Mouse (Mus musculus): Measurements from ENCODE around the gene Trim80. TPM values are rescaled to one million over a fixed set of nuclear protein-coding genes. Genes with fewer than 3 reads are reported as not detected.
"Not testable (repeated sequence)": the region's sequence is repeated elsewhere in the genome, so short reads cannot be mapped to it uniquely, and the experiment has no call there.

The Trim80 gene
- polyA plus RNA-seq, 1 experiment: 4.7 TPM

DNA sequence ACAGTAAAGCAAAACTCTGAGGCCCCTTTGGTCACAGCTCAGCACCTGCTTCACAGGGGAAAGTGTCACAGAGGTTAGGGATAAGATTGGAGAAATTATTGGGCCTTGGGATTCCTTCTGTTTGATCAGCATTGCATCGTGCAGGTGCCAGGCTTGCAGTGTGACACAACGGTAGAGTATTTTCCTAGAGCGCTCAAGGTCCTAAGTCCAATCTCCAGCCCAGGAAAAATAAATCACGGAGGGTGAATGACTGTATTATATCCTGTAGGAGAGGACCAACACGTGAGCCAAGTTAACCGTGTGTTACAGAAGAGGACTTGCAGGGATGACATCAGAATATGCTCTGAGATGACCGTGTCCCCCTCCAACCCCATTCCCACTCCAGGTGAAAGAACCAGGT, 9.8 kb downstream of the Trim80 start:
- Histone ChIP-seq H3K4me1 (ENCODE audit: control insufficient read depth, insufficient read depth, insufficient read length, low read length) (peaks cover 61% of the 10 kb centered on the region), H3K36me3 (ENCODE audit: control insufficient read depth, insufficient read depth, low read length) (no peaks in the 10 kb centered on the region), H3K4me3 (ENCODE audit: low read depth, low read length) (peak overlapping the region; percentile 19), H3K27me3 (ENCODE audit: control insufficient read depth, insufficient read depth, low read length) (no peaks in the 10 kb centered on the region), H3K27ac (ENCODE audit: insufficient read depth, low read depth, low read length) (peak overlapping the region; percentile 96)
- WGBS: 29% methylated on average over 7 of the region's 7 CpGs
- TF ChIP-seq CTCF (IDR thresholded peaks at IDR 0.05; ENCODE audit: extremely low read depth, insufficient read length, insufficient replicate concordance, low read depth, low read length) (no peak), POLR2A (IDR thresholded peaks at IDR 0.05; ENCODE audit: low read depth, low read length) (no peak)

DNA sequence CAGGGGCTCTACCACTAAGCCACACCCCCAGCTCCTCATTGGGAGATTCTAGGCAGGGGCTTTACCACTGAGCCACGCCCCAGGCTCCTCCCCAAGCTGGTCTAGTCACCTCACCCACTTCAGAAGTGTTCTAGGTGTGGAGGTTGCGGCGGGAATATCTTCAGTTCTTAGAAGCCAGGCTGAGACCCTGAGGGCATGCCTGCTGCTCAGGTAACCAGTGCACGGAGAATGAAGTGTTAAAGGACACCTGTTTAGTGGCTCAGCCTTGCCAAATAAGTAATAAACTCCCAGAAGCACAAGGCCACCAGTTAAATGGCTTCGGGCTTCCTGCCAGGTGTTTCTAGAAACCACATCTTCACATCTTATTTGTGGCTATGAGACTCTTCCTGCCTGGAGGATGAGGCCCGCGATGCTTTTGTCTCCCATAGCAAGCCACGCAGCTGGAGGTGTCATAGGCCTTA, 11.5 kb downstream of the Trim80 start:
- Histone ChIP-seq H3K4me3 (ENCODE audit: low read depth, low read length) (no peak overlapping the region), H3K4me1 (ENCODE audit: control insufficient read depth, insufficient read depth, insufficient read length, low read length) (peaks cover 62% of the 10 kb centered on the region), H3K36me3 (ENCODE audit: control insufficient read depth, insufficient read depth, low read length) (no peaks in the 10 kb centered on the region), H3K27me3 (ENCODE audit: control insufficient read depth, insufficient read depth, low read length) (no peaks in the 10 kb centered on the region), H3K27ac (ENCODE audit: insufficient read depth, low read depth, low read length) (peak overlapping the region; percentile 51)
- WGBS: 25% methylated on average over 8 of the region's 8 CpGs
- TF ChIP-seq POLR2A (IDR thresholded peaks at IDR 0.05; ENCODE audit: low read depth, low read length) (no peak), CTCF (IDR thresholded peaks at IDR 0.05; ENCODE audit: extremely low read depth, insufficient read length, insufficient replicate concordance, low read depth, low read length) (no peak)

DNA sequence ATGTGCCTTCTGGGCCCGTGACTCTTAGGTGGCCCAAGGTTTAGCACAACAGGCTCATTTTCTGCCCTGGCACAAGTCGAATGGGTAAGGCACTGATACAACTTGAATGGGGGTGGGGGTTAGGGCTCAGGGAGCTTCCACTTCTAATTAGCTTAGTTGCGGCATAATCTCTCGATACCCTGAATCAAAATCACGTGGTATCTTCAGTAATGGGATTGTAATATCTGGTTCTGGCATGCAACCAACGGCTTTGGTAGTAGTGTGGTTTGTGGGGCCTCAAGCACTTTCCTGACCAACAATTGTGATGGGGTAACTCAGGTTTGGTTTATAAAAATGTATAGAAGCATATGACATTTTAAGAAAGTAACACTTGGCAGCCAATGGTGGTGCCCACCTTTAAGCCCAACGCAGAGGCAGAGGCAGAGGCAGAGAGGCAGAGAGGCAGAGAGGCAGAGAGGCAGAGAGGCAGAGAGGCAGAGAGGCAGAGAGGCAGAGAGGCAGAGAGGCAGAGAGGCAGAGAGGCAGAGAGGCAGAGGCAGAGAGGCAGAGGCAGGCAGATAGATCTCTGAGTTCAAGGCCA, 12.0 kb downstream of the Trim80 start:
- peak overlapping the region; percentile 51 for H3K27ac ChIP-seq (ENCODE audit: insufficient read depth, low read depth, low read length)
- H3K4me1 ChIP-seq (ENCODE audit: control insufficient read depth, insufficient read depth, insufficient read length, low read length): peaks cover 65% of the 10 kb centered on the region
- no peaks in the 10 kb centered on the region for H3K27me3 ChIP-seq (ENCODE audit: control insufficient read depth, insufficient read depth, low read length)
- H3K4me3 ChIP-seq (ENCODE audit: low read depth, low read length): no peak overlapping the region
- H3K36me3 ChIP-seq (ENCODE audit: control insufficient read depth, insufficient read depth, low read length): no peaks in the 10 kb centered on the region
- TF ChIP-seq POLR2A (IDR thresholded peaks at IDR 0.05; ENCODE audit: low read depth, low read length) (no peak), CTCF (IDR thresholded peaks at IDR 0.05; ENCODE audit: extremely low read depth, insufficient read length, insufficient replicate concordance, low read depth, low read length) (no peak)
- 32% methylated on average over 7 of the region's 7 CpGs for WGBS

DNA sequence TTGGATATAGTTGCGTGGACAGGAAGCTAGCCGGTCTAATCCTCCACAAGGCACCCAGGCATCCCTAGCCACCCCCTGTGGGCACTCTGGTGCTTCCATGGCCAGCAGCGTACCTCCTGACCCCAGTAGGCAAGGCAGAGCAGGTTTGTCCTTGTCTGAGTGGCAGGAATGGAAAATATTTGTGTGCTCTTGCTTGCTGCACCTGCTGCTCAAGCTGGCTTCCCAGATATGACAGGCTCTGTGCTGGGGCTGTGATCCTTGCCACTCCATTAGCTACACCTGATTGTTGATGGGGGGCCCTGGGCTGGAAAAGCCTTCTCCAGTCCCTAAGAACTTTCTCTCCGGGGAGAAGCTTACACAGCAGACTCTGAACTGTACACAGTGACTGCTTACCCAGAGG, 13.0 kb downstream of the Trim80 start:
- peaks cover 64% of the 10 kb centered on the region for H3K4me1 ChIP-seq (ENCODE audit: control insufficient read depth, insufficient read depth, insufficient read length, low read length)
- no peaks in the 10 kb centered on the region for H3K27me3 ChIP-seq (ENCODE audit: control insufficient read depth, insufficient read depth, low read length)
- 59% methylated on average over 4 of the region's 4 CpGs for WGBS
- TF ChIP-seq POLR2A (IDR thresholded peaks at IDR 0.05; ENCODE audit: low read depth, low read length): no peak
- TF ChIP-seq CTCF (IDR thresholded peaks at IDR 0.05; ENCODE audit: extremely low read depth, insufficient read length, insufficient replicate concordance, low read depth, low read length): no peak
- H3K27ac ChIP-seq (ENCODE audit: insufficient read depth, low read depth, low read length): no peak overlapping the region
- no peak overlapping the region for H3K4me3 ChIP-seq (ENCODE audit: low read depth, low read length)
- no peaks in the 10 kb centered on the region for H3K36me3 ChIP-seq (ENCODE audit: control insufficient read depth, insufficient read depth, low read length)

DNA sequence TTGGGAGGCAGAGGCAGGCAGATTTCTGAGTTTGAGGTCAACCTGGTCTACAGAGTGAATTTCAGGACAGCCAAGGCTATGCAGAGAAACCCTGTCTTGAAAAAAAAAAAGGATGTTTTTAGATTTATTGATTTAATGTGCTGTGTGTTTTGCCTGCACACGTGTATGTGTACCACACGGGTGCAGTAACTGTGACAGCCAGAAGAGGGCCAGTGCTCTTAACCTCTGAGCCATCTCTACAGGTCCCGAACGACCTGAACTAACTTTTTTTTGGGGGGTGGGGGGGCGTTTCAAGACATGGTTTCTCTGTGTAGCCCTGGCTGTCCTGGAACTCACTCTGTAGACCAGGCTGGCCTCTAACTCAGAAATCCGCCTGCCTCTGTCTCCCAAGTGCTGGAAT, 14.5 kb downstream of the Trim80 start:
- H3K27me3 ChIP-seq (ENCODE audit: control insufficient read depth, insufficient read depth, low read length); H3K36me3 ChIP-seq (ENCODE audit: control insufficient read depth, insufficient read depth, low read length); H3K27ac ChIP-seq (ENCODE audit: insufficient read depth, low read depth, low read length); H3K4me3 ChIP-seq (ENCODE audit: low read depth, low read length): not testable (repeated sequence)
- peaks cover 55% of the 10 kb centered on the region for H3K4me1 ChIP-seq (ENCODE audit: control insufficient read depth, insufficient read depth, insufficient read length, low read length)
- 91% methylated on average over 6 of the region's 6 CpGs for WGBS

DNA sequence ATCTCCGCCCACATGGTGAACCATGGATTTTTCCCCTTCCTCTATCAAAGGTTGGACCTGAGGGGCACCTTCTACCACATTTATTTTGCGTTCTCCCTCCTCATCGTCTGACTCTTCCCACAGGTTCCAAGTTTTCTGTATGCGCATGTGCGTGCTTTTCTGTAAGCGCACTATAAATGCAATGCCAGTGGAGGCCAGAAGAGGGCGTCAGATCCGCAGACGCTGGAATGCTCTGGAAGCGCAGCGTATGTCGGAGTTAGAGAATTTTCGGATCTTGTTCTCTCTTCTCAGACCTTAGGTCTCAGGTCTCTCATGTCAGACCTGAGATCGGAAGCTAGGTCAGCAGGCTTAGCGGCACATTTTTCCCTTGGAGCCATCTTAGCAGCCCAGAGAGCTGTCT, 15.3 kb downstream of the Trim80 start:
- peak overlapping the region; percentile 83 for H3K27ac ChIP-seq (ENCODE audit: insufficient read depth, low read depth, low read length)
- H3K4me1 ChIP-seq (ENCODE audit: control insufficient read depth, insufficient read depth, insufficient read length, low read length): peaks cover 49% of the 10 kb centered on the region
- no peaks in the 10 kb centered on the region for H3K27me3 ChIP-seq (ENCODE audit: control insufficient read depth, insufficient read depth, low read length)
- no peaks in the 10 kb centered on the region for H3K36me3 ChIP-seq (ENCODE audit: control insufficient read depth, insufficient read depth, low read length)
- H3K4me3 ChIP-seq (ENCODE audit: low read depth, low read length): no peak overlapping the region
- WGBS: 87% methylated on average over 15 of the region's 15 CpGs
- TF ChIP-seq POLR2A (IDR thresholded peaks at IDR 0.05; ENCODE audit: low read depth, low read length) (no peak), CTCF (IDR thresholded peaks at IDR 0.05; ENCODE audit: extremely low read depth, insufficient read length, insufficient replicate concordance, low read depth, low read length) (peak; percentile 55; the same call in 1 of the 2 replicates)

DNA sequence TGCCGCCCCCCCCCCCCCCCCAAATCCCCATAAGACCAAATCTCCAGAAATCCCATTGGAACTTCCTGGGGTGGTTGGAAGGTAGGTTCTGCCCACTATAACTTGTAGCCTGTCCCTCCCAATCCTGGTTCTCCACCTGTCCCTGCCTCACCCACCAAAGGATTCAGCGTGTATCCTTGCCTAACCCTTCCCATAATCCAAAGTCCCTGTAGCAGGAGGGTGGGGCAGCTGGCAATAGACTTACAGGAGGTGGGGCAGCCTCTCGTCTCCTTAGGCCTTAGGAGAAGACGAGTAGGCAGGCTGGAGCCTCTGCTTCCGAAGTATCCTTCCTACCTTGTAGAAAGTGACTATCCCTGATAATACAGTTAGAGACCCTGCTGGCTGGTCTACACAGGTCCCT, 15.8 kb downstream of the Trim80 start:
- H3K36me3 ChIP-seq (ENCODE audit: control insufficient read depth, insufficient read depth, low read length): no peaks in the 10 kb centered on the region
- TF ChIP-seq CTCF (IDR thresholded peaks at IDR 0.05; ENCODE audit: extremely low read depth, insufficient read length, insufficient replicate concordance, low read depth, low read length): no peak
- no peak for TF ChIP-seq POLR2A (IDR thresholded peaks at IDR 0.05; ENCODE audit: low read depth, low read length)
- H3K27ac ChIP-seq (ENCODE audit: insufficient read depth, low read depth, low read length): peak overlapping the region; percentile 97
- no peaks in the 10 kb centered on the region for H3K27me3 ChIP-seq (ENCODE audit: control insufficient read depth, insufficient read depth, low read length)
- WGBS: 28% methylated on average over 5 of the region's 5 CpGs
- H3K4me3 ChIP-seq (ENCODE audit: low read depth, low read length): no peak overlapping the region
- peaks cover 46% of the 10 kb centered on the region for H3K4me1 ChIP-seq (ENCODE audit: control insufficient read depth, insufficient read depth, insufficient read length, low read length)

Measured in small intestine, adult 2 months (tissue).